Mouse (Mus musculus) v-Abl transformed pro-B cells (cell line): ENCODE measurements at regions not wholly inside any gene's neighbourhood (a gene's known extent, or its start where the extent isn't known, plus 50 kb on each side); places are given as distances from the start of the nearest gene placed in this dataset.

ENCODE experiments used
- in situ Hi-C, 2 experiments: fragments of 400-800 bp; cut with MboI; formaldehyde crosslinking; loops; one replicate each; pipeline ENCODE4 v1.15.1; 2025; ENCODE audit not compliant: unreplicated experiment in 2 of 2

- in situ Hi-C loops: loop anchor here in 1 of 2 experiments (5.0 to 10.0 kb wide), 3 partner anchors 54 to 197 kb away; no protein-coding TSS in a partner anchor
Observed at GRCm38 (mm10) chr12:113418731-113419402, 70.4 kb upstream of the Adam6b start.

- in situ Hi-C loops: loop anchor here (5.0 to 10.0 kb wide), 3 partner anchors 61 to 199 kb away; no protein-coding TSS in a partner anchor
Observed at GRCm38 (mm10) chr12:113420721-113421305, 68.5 kb upstream of the Adam6b start.

GRCm38 (mm10) chr12:113421716-113422595 lies 67.4 kb upstream of the Adam6b start:
- in situ Hi-C loops: loop anchor here (5.0 to 10.0 kb wide), 3 partner anchors 60 to 200 kb away; no protein-coding TSS in a partner anchor

- in situ Hi-C loops: loop anchor here (5.0 to 10.0 kb wide), 3 partner anchors 60 to 200 kb away; no protein-coding TSS in a partner anchor
Observed at GRCm38 (mm10) chr12:113422736-113423254, 66.5 kb upstream of the Adam6b start.

- in situ Hi-C loops: loop anchor here (5.0 to 10.0 kb wide), 3 partner anchors 58 to 202 kb away; no protein-coding TSS in a partner anchor
Observed at GRCm38 (mm10) chr12:113423736-113424597, 65.3 kb upstream of the Adam6b start.

- in situ Hi-C loops: loop anchor here (5.0 to 10.0 kb wide), 3 partner anchors 58 to 202 kb away; no protein-coding TSS in a partner anchor
Observed at GRCm38 (mm10) chr12:113424598-113425208, 64.6 kb upstream of the Adam6b start.

GRCm38 (mm10) chr12:113425209-113426070 lies 63.9 kb upstream of the Adam6b start:
- in situ Hi-C loops: loop anchor here (10.0 kb wide), 1 partner anchor 159 kb away; no protein-coding TSS in a partner anchor

- in situ Hi-C loops: loop anchor here (10.0 kb wide), 1 partner anchor 158 kb away; no protein-coding TSS in a partner anchor
Observed at GRCm38 (mm10) chr12:113426636-113427035, 62.7 kb upstream of the Adam6b start.

GRCm38 (mm10) chr12:113427339-113427738 lies 62.0 kb upstream of the Adam6b start:
- in situ Hi-C loops: loop anchor here (10.0 kb wide), 1 partner anchor 157 kb away; no protein-coding TSS in a partner anchor

GRCm38 (mm10) chr12:113428461-113428860 lies 60.9 kb upstream of the Adam6b start:
- in situ Hi-C loops: loop anchor here (10.0 kb wide), 1 partner anchor 156 kb away; no protein-coding TSS in a partner anchor

- in situ Hi-C loops: loop anchor here (10.0 kb wide), 1 partner anchor 156 kb away; no protein-coding TSS in a partner anchor
Observed at GRCm38 (mm10) chr12:113428901-113429300, 60.4 kb upstream of the Adam6b start.

- in situ Hi-C loops: loop anchor here in 1 of 2 experiments (5.0 kb wide), 1 partner anchor 52 kb away; no protein-coding TSS in a partner anchor
Observed at GRCm38 (mm10) chr12:113430340-113430739, 59.0 kb upstream of the Adam6b start.
